Mouse (Mus musculus) ovary, postnatal 10 days (tissue): ENCODE measurements around the gene Actrt1.

ENCODE experiments used
- DNase-seq: peaks from one replicate; pipeline ENCODE4 v3.0.0; 2022; ENCODE audit warnings: low spot score

The Actrt1 gene

DNA sequence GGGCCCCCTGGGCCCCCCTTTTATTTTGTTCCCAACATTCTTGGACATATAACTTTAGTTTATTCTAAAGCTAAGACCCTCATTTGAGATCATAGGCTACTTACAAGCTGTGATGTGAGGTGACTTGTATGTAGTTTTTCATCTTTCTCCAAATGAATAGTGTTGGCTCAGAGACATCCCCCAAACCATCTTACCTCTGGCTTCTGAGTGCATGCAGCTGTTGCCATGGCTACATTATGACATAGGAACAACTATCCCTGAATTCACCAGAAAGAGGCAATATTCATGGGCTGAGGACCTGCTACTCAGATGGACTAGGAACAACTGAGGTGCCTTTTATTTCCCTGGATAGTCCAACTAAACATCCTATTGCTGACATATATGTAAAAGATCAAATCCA is at the start of gene Actrt1:
Gene Actrt1 (plus strand): TSS at position 301 of the 400 bp plus-strand sequence.
- no peak for DNase-seq

DNA sequence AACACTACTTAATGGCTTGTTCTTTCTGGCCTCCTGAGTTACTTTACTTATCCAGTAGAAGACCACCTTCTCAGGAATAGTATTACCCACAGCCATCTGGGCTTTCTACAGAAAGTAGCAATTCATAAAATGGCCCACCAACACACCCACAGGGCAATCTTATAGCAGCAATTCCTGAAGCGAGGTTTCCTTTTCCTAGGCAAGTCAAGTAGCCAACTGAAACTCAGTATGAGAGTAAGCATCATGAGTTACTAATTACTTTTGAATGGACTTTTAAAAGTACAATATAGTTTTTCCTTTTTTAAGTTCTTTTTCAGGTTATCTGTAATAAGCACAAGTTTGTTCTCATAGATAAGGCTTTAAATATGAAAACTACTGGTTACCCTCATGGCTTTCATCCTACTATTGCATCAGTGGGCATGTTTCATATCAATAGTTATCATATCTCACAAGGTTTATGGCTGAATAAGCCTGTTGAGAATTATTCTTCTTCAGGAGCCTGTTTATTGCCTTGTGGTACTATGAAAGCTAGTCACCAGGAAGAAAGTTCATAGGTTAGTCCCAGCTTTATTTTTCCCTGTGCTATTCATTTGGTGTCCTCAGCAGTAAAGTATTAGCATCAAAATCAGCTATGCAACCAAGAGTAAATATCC is 2.8 kb downstream of the Actrt1 start:
- DNase-seq: no peak
